Mouse (Mus musculus): ENCODE measurements around the gene Tmem59l. TPM values are rescaled to one million over a fixed set of nuclear protein-coding genes. Genes with fewer than 3 reads are reported as not detected.

Tmem59l gene
- polyA plus RNA-seq, 1 experiment from 2014 or later, result 6.5 TPM

GRCm38 (mm10) chr8:70476333-70477268, 10.6 kb downstream of the Tmem59l start, which contains the start of gene Klhl26:
Gene Klhl26 (minus strand): TSS chr8:70476968.
- Histone ChIP-seq H3K4me1 (ENCODE audit: insufficient read depth, low read length) (peaks cover 16% of the 10 kb centered on the region), H3K4me3 (ENCODE audit: low read length) (peak within 1 kb of the TSS; percentile 85), H3K27ac (ENCODE audit: low read length) (peak within 1 kb of the TSS; percentile 72), H3K36me3 (ENCODE audit: insufficient read depth, low read length) (no peaks in the 10 kb centered on the region), H3K27me3 (ENCODE audit: insufficient read depth, low read length) (peaks cover 11% of the 10 kb centered on the region; the same call in 1 of the 2 replicates), H3K4me2 (replicated peaks; ENCODE audit: low read depth, low read length) (peak within 1 kb of the TSS; percentile 60), H3K9me3 (ENCODE audit: low read length) (no peaks in the 10 kb centered on the region), H3K9ac (replicated peaks; ENCODE audit: low read length) (peak within 1 kb of the TSS; percentile 92)
- peak; percentile 91 for ATAC-seq (ENCODE audit: low FRiP score, low TSS enrichment)
- WGBS, result under 1% methylated on average over 52 of the region's 53 CpGs

- WGBS, result 93% methylated on average over 7 of the region's 7 CpGs
- Histone ChIP-seq H3K27me3 (ENCODE audit: insufficient read depth, low read length) (no peaks in the 10 kb centered on the region), H3K27ac (ENCODE audit: low read length) (no peak overlapping the region), H3K4me1 (ENCODE audit: insufficient read depth, low read length) (peaks cover 13% of the 10 kb centered on the region), H3K9ac (replicated peaks; ENCODE audit: low read length) (no peak overlapping the region), H3K4me3 (ENCODE audit: low read length) (no peak overlapping the region), H3K9me3 (ENCODE audit: low read length) (no peaks in the 10 kb centered on the region), H3K4me2 (replicated peaks; ENCODE audit: low read depth, low read length) (no peak overlapping the region), H3K36me3 (ENCODE audit: insufficient read depth, low read length) (no peaks in the 10 kb centered on the region)
- ATAC-seq (ENCODE audit: low FRiP score, low TSS enrichment), result no peak
Measured at GRCm38 (mm10) chr8:70471856-70472255, 15.3 kb downstream of the Tmem59l start.

GRCm38 (mm10) chr8:70469938-70470337, 17.2 kb downstream of the Tmem59l start:
- Histone ChIP-seq H3K4me1 (ENCODE audit: insufficient read depth, low read length) (peaks cover 11% of the 10 kb centered on the region), H3K27ac (ENCODE audit: low read length) (no peak overlapping the region), H3K9ac (replicated peaks; ENCODE audit: low read length) (no peak overlapping the region), H3K4me3 (ENCODE audit: low read length) (no peak overlapping the region), H3K27me3 (ENCODE audit: insufficient read depth, low read length) (no peaks in the 10 kb centered on the region), H3K36me3 (ENCODE audit: insufficient read depth, low read length) (no peaks in the 10 kb centered on the region), H3K9me3 (ENCODE audit: low read length) (no peaks in the 10 kb centered on the region), H3K4me2 (replicated peaks; ENCODE audit: low read depth, low read length) (no peak overlapping the region)
- ATAC-seq (ENCODE audit: low FRiP score, low TSS enrichment), result 0 out of 2 replicates have a peak, but pooled peaks have one; percentile 32
- 80% methylated on average over 2 of the region's 2 CpGs for WGBS

- Histone ChIP-seq H3K36me3 (ENCODE audit: insufficient read depth, low read length) (no peaks in the 10 kb centered on the region), H3K4me2 (replicated peaks; ENCODE audit: low read depth, low read length) (no peak overlapping the region), H3K27me3 (ENCODE audit: insufficient read depth, low read length) (no peaks in the 10 kb centered on the region), H3K9me3 (ENCODE audit: low read length) (no peaks in the 10 kb centered on the region), H3K4me1 (ENCODE audit: insufficient read depth, low read length) (peaks cover 11% of the 10 kb centered on the region), H3K27ac (ENCODE audit: low read length) (no peak overlapping the region), H3K4me3 (ENCODE audit: low read length) (no peak overlapping the region), H3K9ac (replicated peaks; ENCODE audit: low read length) (no peak overlapping the region)
- ATAC-seq (ENCODE audit: low FRiP score, low TSS enrichment), result no peak
- WGBS, result 57% methylated on average over 10 of the region's 10 CpGs
Measured at GRCm38 (mm10) chr8:70469295-70469916, 17.8 kb downstream of the Tmem59l start.

GRCm38 (mm10) chr8:70468733-70469132, 18.4 kb downstream of the Tmem59l start:
- H3K4me2 ChIP-seq (replicated peaks; ENCODE audit: low read depth, low read length), result no peak overlapping the region
- H3K27me3 ChIP-seq (ENCODE audit: insufficient read depth, low read length), result no peaks in the 10 kb centered on the region
- 79% methylated on average over 4 of the region's 4 CpGs for WGBS
- no peak overlapping the region for H3K27ac ChIP-seq (ENCODE audit: low read length)
- ATAC-seq (ENCODE audit: low FRiP score, low TSS enrichment), result no peak
- peaks cover 11% of the 10 kb centered on the region for H3K4me1 ChIP-seq (ENCODE audit: insufficient read depth, low read length)
- H3K9ac ChIP-seq (replicated peaks; ENCODE audit: low read length), result no peak overlapping the region
- no peak overlapping the region for H3K4me3 ChIP-seq (ENCODE audit: low read length)
- H3K36me3 ChIP-seq (ENCODE audit: insufficient read depth, low read length), result no peaks in the 10 kb centered on the region
- no peaks in the 10 kb centered on the region for H3K9me3 ChIP-seq (ENCODE audit: low read length)

GRCm38 (mm10) chr8:70467907-70468306, 19.3 kb downstream of the Tmem59l start:
- 50% methylated on average over 1 of the region's 1 CpGs for WGBS
- Histone ChIP-seq H3K27me3 (ENCODE audit: insufficient read depth, low read length) (no peaks in the 10 kb centered on the region), H3K4me2 (replicated peaks; ENCODE audit: low read depth, low read length) (no peak overlapping the region), H3K9ac (replicated peaks; ENCODE audit: low read length) (no peak overlapping the region), H3K4me3 (ENCODE audit: low read length) (no peak overlapping the region), H3K36me3 (ENCODE audit: insufficient read depth, low read length) (no peaks in the 10 kb centered on the region), H3K9me3 (ENCODE audit: low read length) (no peaks in the 10 kb centered on the region), H3K4me1 (ENCODE audit: insufficient read depth, low read length) (peaks cover 11% of the 10 kb centered on the region), H3K27ac (ENCODE audit: low read length) (no peak overlapping the region)
- ATAC-seq (ENCODE audit: low FRiP score, low TSS enrichment), result 0 out of 2 replicates have a peak, but pooled peaks have one; percentile 3

- H3K36me3 ChIP-seq (ENCODE audit: insufficient read depth, low read length), result no peaks in the 10 kb centered on the region
- 52% methylated on average over 5 of the region's 5 CpGs for WGBS
- 0 out of 2 replicates have a peak overlapping the region, but pooled peaks have one; percentile 2 for H3K9ac ChIP-seq (replicated peaks; ENCODE audit: low read length)
- H3K4me1 ChIP-seq (ENCODE audit: insufficient read depth, low read length), result peaks cover 11% of the 10 kb centered on the region
- no peaks in the 10 kb centered on the region for H3K9me3 ChIP-seq (ENCODE audit: low read length)
- ATAC-seq (ENCODE audit: low FRiP score, low TSS enrichment), result no peak
- no peak overlapping the region for H3K4me2 ChIP-seq (replicated peaks; ENCODE audit: low read depth, low read length)
- H3K27ac ChIP-seq (ENCODE audit: low read length), result no peak overlapping the region
- no peak overlapping the region for H3K4me3 ChIP-seq (ENCODE audit: low read length)
- no peaks in the 10 kb centered on the region for H3K27me3 ChIP-seq (ENCODE audit: insufficient read depth, low read length)
Measured at GRCm38 (mm10) chr8:70467229-70467725, 19.9 kb downstream of the Tmem59l start.

GRCm38 (mm10) chr8:70466771-70467170, 20.4 kb downstream of the Tmem59l start:
- no peak for ATAC-seq (ENCODE audit: low FRiP score, low TSS enrichment)
- H3K27me3 ChIP-seq (ENCODE audit: insufficient read depth, low read length), result no peaks in the 10 kb centered on the region
- H3K9ac ChIP-seq (replicated peaks; ENCODE audit: low read length), result 0 out of 2 replicates have a peak overlapping the region, but pooled peaks have one; percentile 2
- H3K36me3 ChIP-seq (ENCODE audit: insufficient read depth, low read length), result no peaks in the 10 kb centered on the region
- no peak overlapping the region for H3K4me2 ChIP-seq (replicated peaks; ENCODE audit: low read depth, low read length)
- no peak overlapping the region for H3K4me3 ChIP-seq (ENCODE audit: low read length)
- WGBS, result 56% methylated on average over 11 of the region's 11 CpGs
- no peak overlapping the region for H3K27ac ChIP-seq (ENCODE audit: low read length)
- peaks cover 11% of the 10 kb centered on the region for H3K4me1 ChIP-seq (ENCODE audit: insufficient read depth, low read length)
- no peaks in the 10 kb centered on the region for H3K9me3 ChIP-seq (ENCODE audit: low read length)

- 77% methylated on average over 4 of the region's 4 CpGs for WGBS
- H3K9me3 ChIP-seq (ENCODE audit: low read length), result no peaks in the 10 kb centered on the region
- no peak overlapping the region for H3K9ac ChIP-seq (replicated peaks; ENCODE audit: low read length)
- H3K4me3 ChIP-seq (ENCODE audit: low read length), result no peak overlapping the region
- H3K4me1 ChIP-seq (ENCODE audit: insufficient read depth, low read length), result peaks cover 11% of the 10 kb centered on the region
- H3K36me3 ChIP-seq (ENCODE audit: insufficient read depth, low read length), result no peaks in the 10 kb centered on the region
- no peaks in the 10 kb centered on the region for H3K27me3 ChIP-seq (ENCODE audit: insufficient read depth, low read length)
- ATAC-seq (ENCODE audit: low FRiP score, low TSS enrichment), result no peak
- no peak overlapping the region for H3K27ac ChIP-seq (ENCODE audit: low read length)
- H3K4me2 ChIP-seq (replicated peaks; ENCODE audit: low read depth, low read length), result no peak overlapping the region
Measured at GRCm38 (mm10) chr8:70466305-70466704, 20.9 kb downstream of the Tmem59l start.

All from kidney, embryonic 16.5 days (tissue).